Mouse (Mus musculus): ENCODE data around the gene Serpinf2. TPM values are rescaled to one million over a fixed set of nuclear protein-coding genes. Genes with fewer than 3 reads are reported as not detected.

Gene Serpinf2
- polyA plus RNA-seq, 1 experiment: 0.25 TPM

DNA sequence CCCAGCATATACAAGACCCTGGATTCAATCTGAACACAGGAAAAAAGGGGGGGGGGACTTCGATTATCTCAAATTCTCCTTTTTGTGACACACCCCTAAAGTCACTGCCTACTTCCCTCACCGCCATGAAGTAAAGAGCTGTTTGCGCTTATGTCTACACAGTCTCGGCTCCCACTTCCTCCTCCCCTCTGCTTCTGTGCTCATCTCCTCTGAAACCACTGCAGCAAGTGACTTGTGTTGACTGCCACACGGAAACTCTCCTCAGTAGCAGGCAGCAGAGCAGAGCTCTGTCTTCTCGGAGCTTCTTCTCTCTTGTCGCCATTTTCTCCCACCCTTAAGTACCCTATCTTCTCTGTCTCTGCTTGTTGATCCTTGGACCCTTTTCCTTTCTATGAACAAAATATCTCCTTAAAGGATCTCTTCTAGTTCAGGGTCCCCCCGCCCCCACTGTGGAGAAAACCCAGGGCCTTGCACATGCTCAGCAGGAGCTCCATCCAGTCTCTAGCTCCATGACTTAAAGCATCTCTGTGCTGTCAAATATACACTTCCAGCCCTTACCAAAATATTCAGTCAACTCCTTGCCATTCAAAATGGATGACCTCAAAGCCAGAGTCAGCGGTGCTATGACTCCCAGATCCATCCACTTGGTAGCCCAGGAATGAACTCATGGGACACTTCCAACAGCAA is 10.2 kb downstream of the Serpinf2 start:
- no peak for DNase-seq (ENCODE audit: low read depth)
- TF ChIP-seq CTCF (IDR thresholded peaks at IDR 0.05; ENCODE audit: borderline replicate concordance, extremely low read depth, insufficient read depth, insufficient read length) (no peak), POLR2A (IDR thresholded peaks at IDR 0.05; ENCODE audit: borderline replicate concordance, extremely low read depth, insufficient read depth, insufficient read length, poor library complexity, severe bottlenecking) (no peak)

DNA sequence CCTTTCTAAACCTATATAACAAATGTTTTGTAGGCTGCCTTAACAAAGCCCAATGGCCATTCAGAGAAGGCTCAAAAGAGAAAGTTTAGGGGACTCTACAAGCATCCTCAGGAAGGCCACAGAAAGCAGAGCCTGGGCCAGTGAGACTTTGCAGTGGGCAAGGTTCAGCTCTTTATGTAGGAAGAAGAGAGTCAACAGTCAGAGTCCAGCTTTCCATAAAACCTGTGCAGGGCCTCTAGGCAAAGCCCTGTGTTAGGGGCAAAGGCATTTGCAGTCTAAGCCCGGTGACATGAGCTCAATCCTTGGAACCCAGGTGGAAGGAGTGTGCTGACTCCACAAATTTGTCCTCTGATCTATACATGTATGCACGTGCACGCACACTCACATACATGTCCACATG is 14.9 kb downstream of the Serpinf2 start:
- TF ChIP-seq POLR2A (IDR thresholded peaks at IDR 0.05; ENCODE audit: borderline replicate concordance, extremely low read depth, insufficient read depth, insufficient read length, poor library complexity, severe bottlenecking) (no peak), CTCF (IDR thresholded peaks at IDR 0.05; ENCODE audit: borderline replicate concordance, extremely low read depth, insufficient read depth, insufficient read length) (no peak)

DNA sequence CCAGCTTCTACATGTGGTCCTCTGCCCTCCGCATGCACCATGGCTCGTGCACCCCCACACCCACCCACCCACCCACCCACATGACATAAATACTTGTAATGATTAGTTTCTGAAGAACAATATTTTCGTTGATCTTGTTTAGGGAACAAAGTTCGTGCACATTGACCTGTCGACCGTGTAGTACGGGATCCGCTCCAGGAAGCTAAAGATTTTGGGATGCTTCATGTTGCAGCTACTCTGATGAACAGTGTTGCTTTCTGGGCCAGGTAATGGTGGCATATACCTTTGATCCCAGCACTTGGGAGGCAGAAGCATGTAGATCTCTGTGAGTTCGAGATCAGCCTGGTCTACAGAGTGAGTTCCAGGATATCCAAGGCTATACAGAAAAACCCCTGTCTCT is 15.4 kb downstream of the Serpinf2 start:
- DNase-seq (ENCODE audit: low read depth): no peak
- no peak for TF ChIP-seq POLR2A (IDR thresholded peaks at IDR 0.05; ENCODE audit: borderline replicate concordance, extremely low read depth, insufficient read depth, insufficient read length, poor library complexity, severe bottlenecking)
- TF ChIP-seq CTCF (IDR thresholded peaks at IDR 0.05; ENCODE audit: borderline replicate concordance, extremely low read depth, insufficient read depth, insufficient read length): no peak

More for the DNA sequence above, 14.9 kb downstream of the Serpinf2 start:
- no peak for DNase-seq (ENCODE audit: low read depth)

DNA sequence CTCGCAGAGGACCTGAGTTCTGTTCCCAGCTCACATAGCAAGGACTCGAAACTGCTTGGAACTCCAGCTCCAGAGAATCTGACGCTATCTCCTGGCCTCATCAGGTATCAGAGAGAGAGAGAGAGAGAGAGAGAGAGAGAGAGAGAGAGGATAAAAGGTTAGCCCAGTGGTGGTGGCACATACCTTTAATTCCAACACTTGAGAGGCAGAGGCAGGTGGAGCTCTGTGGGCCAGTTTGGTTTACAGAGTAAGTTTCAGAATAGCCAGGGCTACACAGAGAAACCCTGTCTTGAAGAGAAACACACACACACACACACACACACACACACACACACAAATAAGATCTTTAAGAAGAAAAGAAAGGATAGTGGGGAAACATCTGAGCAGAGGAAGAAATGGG is 16.3 kb downstream of the Serpinf2 start:
- no peak for DNase-seq (ENCODE audit: low read depth)
- TF ChIP-seq POLR2A (IDR thresholded peaks at IDR 0.05; ENCODE audit: borderline replicate concordance, extremely low read depth, insufficient read depth, insufficient read length, poor library complexity, severe bottlenecking) (no peak), CTCF (IDR thresholded peaks at IDR 0.05; ENCODE audit: borderline replicate concordance, extremely low read depth, insufficient read depth, insufficient read length) (no peak)

DNA sequence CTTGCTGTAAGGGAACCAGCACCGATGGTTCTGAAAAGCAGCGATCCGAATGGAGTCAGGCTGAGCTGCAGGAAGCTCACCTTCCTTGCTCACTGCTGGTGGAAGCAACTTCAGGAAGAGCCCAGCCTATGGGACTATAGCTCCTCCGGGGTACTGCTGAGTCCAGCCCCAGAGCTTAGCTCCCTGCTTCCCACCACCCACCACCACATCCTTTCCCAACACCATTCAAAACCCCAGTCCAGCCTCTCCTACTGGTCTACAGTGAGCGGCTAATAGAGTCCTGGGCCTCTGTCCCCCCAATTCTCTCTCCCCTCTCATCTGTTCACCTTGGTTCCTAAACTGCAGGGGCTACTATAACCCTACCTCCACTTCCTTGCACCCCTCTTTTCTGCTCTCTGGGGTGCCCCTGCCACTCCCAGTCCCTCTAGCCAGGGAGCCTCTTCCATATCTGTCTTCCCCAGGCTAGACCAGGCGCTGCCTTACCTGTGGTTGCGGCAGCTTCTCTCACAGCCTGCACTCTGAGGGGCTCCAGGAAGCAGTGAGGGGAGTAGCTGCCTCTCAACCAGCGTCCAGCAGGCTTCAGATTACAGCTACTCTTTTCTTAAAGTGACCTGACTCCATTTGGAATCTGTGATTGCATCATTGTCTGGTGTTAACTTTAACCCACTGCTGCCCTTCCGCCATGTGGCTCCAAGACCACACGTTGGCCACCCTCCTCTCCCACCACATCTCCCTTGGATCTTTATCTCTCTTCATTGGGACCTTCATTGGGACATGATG is 17.2 kb downstream of the Serpinf2 start, which contains the start of gene Serpinf1:
Gene Serpinf1 (minus strand): TSS at position 689 of the 780 bp plus-strand sequence.
- no peak for DNase-seq (ENCODE audit: low read depth)
- no peak for TF ChIP-seq POLR2A (IDR thresholded peaks at IDR 0.05; ENCODE audit: borderline replicate concordance, extremely low read depth, insufficient read depth, insufficient read length, poor library complexity, severe bottlenecking)
- TF ChIP-seq CTCF (IDR thresholded peaks at IDR 0.05; ENCODE audit: borderline replicate concordance, extremely low read depth, insufficient read depth, insufficient read length): no peak

DNA sequence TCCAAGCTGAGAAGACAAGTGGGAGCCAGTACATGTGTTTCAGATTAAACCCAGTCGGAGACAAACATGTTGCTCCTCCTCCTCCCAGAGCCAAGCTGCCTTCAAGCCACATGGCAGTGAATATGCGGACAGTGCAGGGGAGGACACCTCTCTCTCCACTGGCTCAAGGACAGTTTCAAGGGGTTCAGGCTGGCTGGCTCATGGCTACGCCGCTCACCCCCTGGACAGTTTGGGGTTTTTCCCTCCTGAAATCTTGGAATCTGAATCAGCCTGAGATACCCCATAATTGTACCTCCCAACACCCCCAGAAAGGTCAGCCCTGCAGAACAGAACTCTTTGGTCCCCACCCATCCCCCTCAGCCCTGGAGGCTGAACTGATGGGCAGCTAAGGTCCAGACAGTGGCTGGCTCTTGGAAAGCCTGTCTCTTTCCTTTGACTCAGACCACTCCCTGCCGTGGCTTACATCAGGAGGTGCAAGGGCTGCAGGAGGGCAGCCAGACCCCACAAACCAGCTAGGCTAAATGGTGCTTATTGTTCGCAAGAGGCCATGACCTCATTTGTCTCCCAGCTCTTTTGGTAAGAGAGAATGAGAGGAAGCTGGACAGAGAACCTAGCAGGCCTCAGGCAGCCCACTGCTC is 17.9 kb downstream of the Serpinf2 start:
- no peak for DNase-seq (ENCODE audit: low read depth)
- TF ChIP-seq CTCF (IDR thresholded peaks at IDR 0.05; ENCODE audit: borderline replicate concordance, extremely low read depth, insufficient read depth, insufficient read length) (no peak), POLR2A (IDR thresholded peaks at IDR 0.05; ENCODE audit: borderline replicate concordance, extremely low read depth, insufficient read depth, insufficient read length, poor library complexity, severe bottlenecking) (no peak)

DNA sequence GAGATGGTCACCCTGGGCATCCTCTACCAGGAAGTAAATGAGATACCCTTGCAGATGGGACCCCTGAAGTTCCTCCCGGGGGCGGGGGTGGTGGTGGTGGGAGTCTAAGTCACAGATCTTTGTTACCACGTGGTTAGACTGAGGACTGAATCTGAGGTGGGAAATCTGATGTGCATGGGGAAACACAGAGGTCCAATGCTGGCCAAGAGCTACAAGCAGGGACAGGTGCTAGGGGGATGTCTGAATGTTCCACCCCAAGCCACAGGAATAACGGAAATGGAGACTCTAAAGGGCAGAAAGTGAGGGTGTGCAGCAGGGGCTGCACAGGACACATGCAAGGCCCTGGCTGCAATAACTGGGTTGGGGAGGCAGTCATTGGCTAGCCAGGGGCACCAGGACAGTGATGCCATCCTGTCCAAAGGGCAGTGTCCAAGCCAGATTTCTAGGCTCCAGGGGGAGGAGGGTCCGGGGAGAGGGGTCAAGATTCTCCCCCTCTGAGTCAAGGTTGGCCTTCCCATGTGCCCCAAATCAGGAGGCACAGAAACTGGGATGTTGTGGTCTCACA is 18.5 kb downstream of the Serpinf2 start:
- no peak for DNase-seq (ENCODE audit: low read depth)
- TF ChIP-seq POLR2A (IDR thresholded peaks at IDR 0.05; ENCODE audit: borderline replicate concordance, extremely low read depth, insufficient read depth, insufficient read length, poor library complexity, severe bottlenecking) (no peak), CTCF (IDR thresholded peaks at IDR 0.05; ENCODE audit: borderline replicate concordance, extremely low read depth, insufficient read depth, insufficient read length) (no peak)

DNA sequence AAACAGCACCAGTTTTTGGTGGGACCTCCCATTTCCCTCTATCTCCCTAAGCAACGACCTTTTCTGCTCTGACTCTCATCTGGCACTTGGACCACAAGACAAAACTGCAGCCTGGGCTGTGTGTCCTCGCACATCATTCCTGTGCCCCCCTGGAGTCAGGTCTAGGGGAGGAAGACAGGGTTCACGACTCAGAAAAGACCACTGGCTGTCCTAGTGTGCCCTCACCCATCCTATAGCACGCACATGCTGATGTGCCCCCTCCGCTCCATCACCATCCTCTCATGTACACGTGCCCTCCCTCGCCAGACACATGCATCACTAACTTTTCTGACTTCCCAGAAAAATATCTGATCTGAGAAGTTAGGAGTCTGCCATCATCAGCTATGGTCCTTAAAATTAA is 19.4 kb downstream of the Serpinf2 start:
- no peak for DNase-seq (ENCODE audit: low read depth)
- TF ChIP-seq POLR2A (IDR thresholded peaks at IDR 0.05; ENCODE audit: borderline replicate concordance, extremely low read depth, insufficient read depth, insufficient read length, poor library complexity, severe bottlenecking) (no peak), CTCF (IDR thresholded peaks at IDR 0.05; ENCODE audit: borderline replicate concordance, extremely low read depth, insufficient read depth, insufficient read length) (no peak)

DNA sequence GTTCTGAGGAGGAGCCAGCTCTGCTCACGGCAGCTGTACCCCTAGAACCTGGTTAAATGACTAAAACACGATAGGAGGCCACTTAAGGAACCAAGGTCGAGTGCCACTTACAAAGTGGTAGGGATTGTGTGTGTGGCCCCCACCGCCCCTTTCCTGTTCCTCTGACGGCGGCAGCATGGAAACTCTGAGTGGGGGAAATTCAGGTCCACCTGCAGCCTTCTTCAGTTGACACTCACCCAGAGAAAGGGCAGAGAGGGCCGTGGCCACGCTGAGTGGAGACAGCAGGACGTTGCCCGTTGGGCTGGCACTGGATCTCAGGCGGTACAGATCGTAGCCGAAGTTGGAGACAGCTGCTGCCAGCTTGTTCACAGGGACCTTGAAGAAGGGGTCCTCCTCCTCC is 23.4 kb downstream of the Serpinf2 start:
- no peak for TF ChIP-seq CTCF (IDR thresholded peaks at IDR 0.05; ENCODE audit: borderline replicate concordance, extremely low read depth, insufficient read depth, insufficient read length)
- TF ChIP-seq POLR2A (IDR thresholded peaks at IDR 0.05; ENCODE audit: borderline replicate concordance, extremely low read depth, insufficient read depth, insufficient read length, poor library complexity, severe bottlenecking): no peak
- no peak for DNase-seq (ENCODE audit: low read depth)

DNA sequence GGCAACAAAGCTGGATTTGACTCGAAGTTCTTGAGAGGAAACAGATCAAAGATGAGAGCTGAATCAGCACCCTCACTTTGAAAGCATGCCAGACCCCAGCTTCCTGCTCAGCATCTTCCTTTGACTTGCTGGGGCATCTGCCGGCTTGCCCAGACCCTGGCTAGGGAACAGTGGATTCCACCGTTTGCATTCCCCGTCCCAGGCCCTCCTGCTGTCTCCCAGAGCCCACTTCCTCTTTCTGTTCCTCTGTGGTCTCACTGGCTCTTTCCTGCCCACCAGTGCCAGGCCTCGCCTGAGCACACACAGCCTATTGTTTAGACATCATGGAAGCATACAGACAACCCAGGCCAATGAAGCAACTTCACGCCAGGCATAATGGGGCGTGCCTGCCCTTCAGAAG is 24.3 kb downstream of the Serpinf2 start:
- peak; percentile 22 for DNase-seq (ENCODE audit: low read depth)
- TF ChIP-seq POLR2A (IDR thresholded peaks at IDR 0.05; ENCODE audit: borderline replicate concordance, extremely low read depth, insufficient read depth, insufficient read length, poor library complexity, severe bottlenecking): no peak
- TF ChIP-seq CTCF (IDR thresholded peaks at IDR 0.05; ENCODE audit: borderline replicate concordance, extremely low read depth, insufficient read depth, insufficient read length): no peak

DNA sequence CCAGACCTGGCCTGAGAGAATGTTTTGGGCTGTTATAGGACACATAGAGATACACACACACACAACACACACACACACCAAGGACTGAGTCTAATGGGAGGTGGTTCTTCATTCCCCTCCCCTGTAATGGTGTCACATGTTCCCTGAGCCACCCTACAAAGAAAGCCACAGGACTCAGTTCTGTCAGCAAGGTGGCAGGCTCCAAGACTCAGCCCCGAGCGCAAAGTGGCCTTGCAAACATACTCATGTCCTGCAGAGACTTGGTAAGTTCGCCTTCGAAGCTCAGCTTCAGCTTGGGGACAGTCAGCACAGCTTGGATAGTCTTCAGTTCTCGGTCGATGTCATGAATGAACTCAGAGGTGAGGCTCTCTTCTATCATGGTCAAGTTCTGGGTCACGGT is 28.8 kb downstream of the Serpinf2 start:
- TF ChIP-seq POLR2A (IDR thresholded peaks at IDR 0.05; ENCODE audit: borderline replicate concordance, extremely low read depth, insufficient read depth, insufficient read length, poor library complexity, severe bottlenecking): no peak
- no peak for TF ChIP-seq CTCF (IDR thresholded peaks at IDR 0.05; ENCODE audit: borderline replicate concordance, extremely low read depth, insufficient read depth, insufficient read length)
- DNase-seq (ENCODE audit: low read depth): no peak

Measured in brain, embryonic 14.5 days (tissue).